Mouse (Mus musculus): Measurements from ENCODE around the gene Dusp1.

GRCm38 (mm10) chr17:26511816-26512774, 49.8 kb downstream of the Dusp1 start:
- TF ChIP-seq GATA1 (IDR thresholded peaks at IDR 0.05; ENCODE audit: low read length) (no peak), TAL1 (IDR thresholded peaks at IDR 0.05; ENCODE audit: low read length) (no peak)

Measured in erythroblast, embryonic 14.5 days (primary cell).